ENCODE assay signal across 1 mouse cellular context in the genomic region with DNA sequence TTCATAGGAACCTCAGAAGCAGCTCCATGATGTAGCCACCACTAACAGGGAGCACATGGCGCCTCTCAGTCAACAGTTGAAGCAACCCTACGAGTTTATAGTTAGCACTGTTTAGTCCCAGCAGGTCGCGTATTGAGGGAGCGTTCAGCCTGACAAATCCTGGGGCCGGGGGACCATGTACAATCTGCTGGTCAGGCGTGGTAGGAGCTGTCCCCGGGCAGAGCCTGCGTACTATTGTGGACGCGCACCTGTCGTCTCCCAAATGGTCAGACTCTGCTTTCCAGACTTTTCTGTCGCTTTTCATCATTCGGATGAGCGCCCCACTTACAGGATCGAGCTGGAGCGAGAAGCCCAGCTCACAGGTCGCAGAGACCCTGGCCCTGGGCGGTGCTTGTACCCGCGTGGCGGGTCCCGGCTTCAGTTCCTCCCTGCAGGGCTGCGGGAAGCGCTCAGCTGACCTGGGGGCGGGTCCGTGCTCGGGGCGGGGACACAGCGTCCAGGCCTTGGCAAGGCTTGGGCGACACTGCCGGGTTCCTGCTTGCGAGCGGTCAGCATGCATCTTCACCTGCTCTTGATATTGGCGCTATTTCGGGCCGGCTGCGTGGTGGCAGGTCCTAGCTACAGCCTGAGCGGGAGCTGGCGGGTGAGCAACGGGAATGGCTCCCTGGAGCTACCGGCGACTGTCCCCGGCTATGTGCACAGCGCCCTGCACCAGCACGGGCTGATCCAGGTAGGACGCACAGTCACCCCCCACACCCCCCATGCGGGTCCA.
TF ChIP-seq lines count a peak whose summit lies in the region.

Gene Manba, plus strand, starts transcription at position 484 of the 772 bp plus-strand sequence.

TF ChIP-seq in CH12.LX, 34 proteins besides CTCF, POLR2A, EP300 and RAD21 (continued from another document):
- no peak; the same call in 1 of the 2 replicates for TF ChIP-seq ZMIZ1 (IDR thresholded peaks at IDR 0.05; ENCODE audit: low read depth, low read length)
- peak; percentile 52 for TF ChIP-seq ETS1 (conservative IDR thresholded peaks at IDR 0.05; ENCODE audit: low read depth, low read length)
- TF ChIP-seq CHD2 (IDR thresholded peaks at IDR 0.05; ENCODE audit: low read length) = no peak
- no peak for TF ChIP-seq USF2 (conservative IDR thresholded peaks at IDR 0.05; ENCODE audit: low read depth, low read length)
- TF ChIP-seq ZKSCAN1 (IDR thresholded peaks at IDR 0.05; ENCODE audit: borderline replicate concordance, low read depth, low read length) = no peak
- TF ChIP-seq IRF4 (IDR thresholded peaks at IDR 0.05; ENCODE audit: low read depth, low read length) = peak; percentile 33; the same call in 1 of the 2 replicates
- no peak for TF ChIP-seq KAT2A (IDR thresholded peaks at IDR 0.05; ENCODE audit: insufficient replicate concordance, low read length)
- 0 out of 2 replicates have a peak, but pooled peaks have one; percentile 12 for TF ChIP-seq RCOR1 (conservative IDR thresholded peaks at IDR 0.05; ENCODE audit: low read depth, low read length)
- no peak for TF ChIP-seq JUND (conservative IDR thresholded peaks at IDR 0.05; ENCODE audit: low read depth, low read length)
- TF ChIP-seq SMC3 (IDR thresholded peaks at IDR 0.05; ENCODE audit: low read depth, low read length) = no peak
- 0 out of 2 replicates have a peak, but pooled peaks have one; percentile 24 for TF ChIP-seq BHLHE40 (IDR thresholded peaks at IDR 0.05; ENCODE audit: low read depth, low read length)
